Mouse (Mus musculus) retina, adult 2 months (tissue): Measurements from ENCODE around the gene Acnat1.
"Not testable (repeated sequence)": the region's sequence is repeated elsewhere in the genome, so short reads cannot be mapped to it uniquely, and the experiment has no call there.

ENCODE experiments used
- DNase-seq: peaks from one replicate; pipeline ENCODE4 v3.0.0-alpha.2; 2012; ENCODE audit warnings: low read depth, low spot score

Gene Acnat1

DNA sequence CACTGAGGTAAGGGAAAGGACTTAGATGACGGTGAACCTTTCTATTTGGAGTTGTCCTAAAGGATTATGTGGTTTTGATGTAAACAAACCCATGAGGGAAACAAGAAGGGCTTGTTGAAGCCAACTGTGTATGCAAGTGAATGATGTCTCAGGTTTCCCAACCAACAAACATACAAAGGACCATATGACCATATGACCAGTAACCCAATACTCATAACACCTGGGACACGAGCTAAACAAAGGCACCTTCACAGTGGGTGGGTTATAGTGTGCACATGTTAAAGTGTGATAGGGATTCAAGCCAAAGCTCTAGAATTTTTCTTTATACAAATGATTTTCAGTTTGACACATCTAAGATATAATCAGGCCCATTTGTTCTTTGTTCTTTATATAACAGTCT, 17.5 kb downstream of the Acnat1 start:
- no peak for DNase-seq

DNA sequence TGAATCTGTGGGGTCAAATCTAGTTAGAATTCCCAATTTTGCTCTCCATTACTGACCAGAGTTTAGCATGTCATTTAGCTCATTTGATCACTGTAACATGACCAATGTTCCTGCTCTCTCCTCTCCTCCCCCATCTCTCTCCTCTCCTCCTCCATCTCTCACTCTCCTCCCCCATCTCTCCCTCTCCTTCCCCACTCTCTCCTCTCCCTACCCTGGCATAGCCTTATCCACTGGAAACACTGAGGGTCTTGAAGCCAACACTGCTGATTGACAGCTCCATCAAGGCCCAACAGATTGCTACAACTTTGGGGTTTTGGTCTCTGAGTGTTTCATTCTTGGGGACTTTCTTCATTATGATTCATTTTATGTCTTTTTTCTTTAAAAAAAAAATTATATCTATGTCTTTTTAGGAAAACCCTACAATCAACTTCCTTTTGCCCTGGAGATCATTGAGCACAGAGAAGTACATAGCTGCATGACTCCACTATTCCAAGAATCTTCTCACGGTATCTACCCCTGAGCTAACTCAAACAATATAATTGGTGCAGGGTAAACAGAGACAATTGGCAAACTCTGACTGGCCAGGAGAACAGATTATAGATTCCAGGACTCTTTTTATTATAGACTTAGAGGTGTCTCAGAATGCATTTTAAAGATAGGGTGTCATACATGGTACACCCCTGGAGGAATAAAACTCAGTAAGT, 21.7 kb downstream of the Acnat1 start:
- no peak for DNase-seq

DNA sequence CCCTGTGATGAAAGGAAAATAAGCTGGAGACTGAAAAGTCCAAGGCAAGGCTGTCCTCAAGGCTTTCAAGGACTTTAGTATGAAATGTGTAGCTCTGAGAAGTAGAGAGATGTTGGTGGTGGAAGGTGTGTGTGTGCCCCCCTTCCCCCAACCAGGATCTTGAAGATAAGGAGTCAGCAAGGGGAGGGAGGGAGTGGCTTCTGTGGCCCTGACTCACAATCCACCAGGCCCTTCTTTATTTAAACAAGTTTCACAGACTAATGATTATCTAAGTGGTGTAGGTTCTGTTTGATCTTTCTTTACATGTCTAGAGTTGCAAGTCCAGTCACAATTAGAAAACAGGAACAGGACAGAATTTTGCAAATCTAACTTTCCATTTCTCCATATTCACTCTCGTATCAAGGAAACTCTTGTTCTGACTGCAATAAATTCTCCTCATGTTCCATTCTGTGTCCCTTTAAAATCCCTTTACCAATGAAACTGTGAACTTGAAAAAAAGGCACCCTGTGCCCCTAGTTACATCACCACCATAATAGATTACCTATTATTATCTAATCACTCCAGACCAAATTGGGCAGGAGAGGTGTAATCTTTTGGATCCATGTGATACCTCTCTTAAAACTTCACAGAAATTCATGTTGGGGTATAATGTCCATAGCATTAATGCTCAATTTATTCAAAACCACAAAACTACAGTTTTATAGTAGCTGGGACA, 22.4 kb downstream of the Acnat1 start:
- not testable (repeated sequence) for DNase-seq

DNA sequence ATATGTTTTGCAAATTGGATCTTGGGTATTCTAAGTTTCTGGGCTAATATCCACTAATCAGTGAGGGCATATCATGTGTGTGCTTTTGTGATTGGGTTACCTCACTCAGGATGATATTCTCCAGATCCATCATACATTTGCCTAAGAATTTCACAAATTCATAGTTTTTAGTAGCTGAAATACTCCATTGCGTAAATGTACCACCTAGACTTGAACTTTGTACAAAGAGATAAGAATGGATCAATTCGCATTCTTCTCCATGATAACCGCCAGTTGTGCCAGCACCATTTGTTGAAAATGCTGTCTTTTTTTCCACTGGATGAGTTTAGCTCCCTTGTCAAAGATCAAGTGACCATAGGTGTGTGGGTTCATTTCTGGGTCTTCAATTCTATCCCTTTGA, 36.7 kb downstream of the Acnat1 start:
- DNase-seq: not testable (repeated sequence)

DNA sequence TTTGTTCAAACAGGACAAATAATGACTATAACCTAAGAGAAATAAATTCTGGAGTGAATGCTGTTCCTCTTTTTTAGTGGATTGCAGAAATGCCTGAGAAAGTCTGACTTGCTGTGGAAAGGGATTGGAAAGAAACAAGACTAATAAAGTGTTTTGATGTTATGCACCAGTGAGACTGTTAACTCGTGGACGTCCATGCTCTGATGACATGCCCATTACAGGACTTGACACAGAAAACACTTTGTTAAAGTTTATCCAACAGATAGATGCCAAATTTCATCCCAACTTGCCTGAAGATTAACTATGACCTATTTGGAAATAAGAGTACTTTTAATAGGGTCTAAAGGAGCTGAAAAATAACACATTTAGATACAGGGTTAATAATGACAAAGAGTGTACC, 63.6 kb downstream of the Acnat1 start:
- DNase-seq: not testable (repeated sequence)

DNA sequence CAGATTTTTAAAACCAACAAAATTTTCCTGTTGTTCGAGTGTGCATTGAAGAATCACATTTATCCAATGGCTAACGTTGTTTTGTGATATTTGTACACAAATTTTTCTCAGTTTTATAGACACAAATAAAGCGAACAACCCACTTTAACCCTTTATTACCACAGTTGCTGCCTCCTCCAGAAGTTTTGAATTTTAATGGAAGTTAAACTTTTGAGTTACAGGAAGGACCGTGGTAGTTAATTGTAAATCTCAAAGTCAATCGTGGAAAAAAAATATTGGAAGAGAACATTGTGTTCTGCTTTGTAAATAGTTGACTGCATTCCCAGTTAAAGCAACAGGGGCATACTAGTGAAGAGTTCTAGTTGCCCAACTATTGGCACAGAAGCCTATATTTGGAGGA, 65.8 kb downstream of the Acnat1 start, which contains the start of gene Acnat2:
Gene Acnat2, minus strand, starts transcription at position 195 of the 400 bp plus-strand sequence.
- DNase-seq: not testable (repeated sequence)
